Mouse (Mus musculus) gastrocnemius, postnatal 14 days (tissue): Measurements from ENCODE around the gene 1700029J07Rik. TPM values are rescaled to one million over a fixed set of nuclear protein-coding genes. Genes with fewer than 3 reads are reported as not detected.

ENCODE experiments used
- DNase-seq: peaks from one replicate; pipeline ENCODE4 v3.0.0; 2021; ENCODE audit warnings: mixed read lengths
- intact Hi-C: fragments of 180-260 bp; cut with DNase I; formaldehyde crosslinking; loops from one replicate; pipeline ENCODE4 v1.15.1; 2025; ENCODE audit warnings: low total_unique reads
- total RNA-seq, 2 experiments: library from RNA; stranded (reverse); gene quantifications; 2 replicates each; pipeline ENCODE4 v1.2.3; 2021

The 1700029J07Rik gene
- total RNA-seq, 2 experiments from 2014 or later: 0.53 to 0.80 TPM

DNA sequence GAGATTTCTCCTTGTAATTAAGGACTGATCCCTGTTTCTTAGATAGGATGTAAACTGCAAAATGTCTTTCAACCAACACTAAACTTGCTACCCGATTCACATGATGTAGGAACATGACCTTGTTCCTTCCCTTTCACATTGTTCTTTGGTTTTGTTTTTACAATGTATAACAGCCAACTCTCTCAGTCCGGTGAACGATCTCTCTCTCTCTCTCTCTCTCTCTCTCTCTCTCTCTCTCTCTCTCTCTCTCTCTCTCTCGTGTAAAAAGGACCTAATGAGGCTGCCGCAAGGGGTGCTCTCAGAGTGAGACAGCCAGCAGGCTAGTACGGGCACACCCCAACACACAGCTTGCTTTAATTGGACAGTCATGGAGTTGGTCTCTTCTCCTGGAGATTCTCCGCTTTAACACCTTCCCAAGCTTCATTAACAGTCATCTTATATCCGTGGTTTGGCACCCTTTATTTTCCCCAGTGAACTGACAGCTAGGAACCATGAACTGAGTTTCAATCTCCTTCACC is 1.0 kb downstream of the 1700029J07Rik start:
- intact Hi-C loops: no loop called here
- no peak for DNase-seq

DNA sequence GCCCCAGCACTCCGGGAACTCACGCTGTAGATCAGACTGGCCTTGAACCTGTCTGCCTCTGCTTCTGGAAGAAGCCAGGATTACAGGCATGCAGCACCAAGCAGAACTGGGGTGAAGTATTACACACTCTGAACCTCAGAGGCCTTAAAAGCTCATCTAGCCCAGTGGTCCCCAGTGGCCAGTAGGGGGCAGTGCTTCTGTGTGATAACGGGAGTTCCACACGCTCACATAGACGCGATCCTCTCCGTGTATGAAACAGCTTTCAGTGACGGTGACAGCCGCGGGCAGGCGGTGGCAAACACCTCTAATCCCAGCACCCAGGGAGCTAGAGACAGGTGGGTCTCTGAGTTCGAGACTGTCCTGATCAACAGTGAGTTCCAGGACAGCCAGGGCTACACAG is 4.2 kb downstream of the 1700029J07Rik start:
- intact Hi-C loops: no loop called here
- DNase-seq: no peak

DNA sequence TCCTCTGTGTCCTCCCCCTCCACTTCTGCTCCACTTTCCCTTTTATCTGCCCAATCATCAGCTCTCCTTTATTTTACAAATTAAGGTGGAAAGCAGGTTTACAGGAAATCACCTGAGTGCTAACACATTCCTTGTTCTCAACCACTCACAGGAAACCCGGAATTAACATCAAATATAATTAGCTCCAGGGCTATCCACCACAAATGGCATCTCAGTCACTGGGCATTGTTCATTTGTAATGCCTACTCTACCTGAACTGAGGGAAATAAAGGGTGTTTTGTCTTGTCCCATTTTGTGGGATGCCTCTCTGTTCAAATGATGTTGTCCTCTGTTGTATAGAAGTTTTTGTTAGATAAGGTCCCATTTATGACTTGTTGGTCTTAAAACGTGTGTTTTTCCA is 24.4 kb downstream of the 1700029J07Rik start:
- intact Hi-C loops: no loop called here
- DNase-seq: no peak

DNA sequence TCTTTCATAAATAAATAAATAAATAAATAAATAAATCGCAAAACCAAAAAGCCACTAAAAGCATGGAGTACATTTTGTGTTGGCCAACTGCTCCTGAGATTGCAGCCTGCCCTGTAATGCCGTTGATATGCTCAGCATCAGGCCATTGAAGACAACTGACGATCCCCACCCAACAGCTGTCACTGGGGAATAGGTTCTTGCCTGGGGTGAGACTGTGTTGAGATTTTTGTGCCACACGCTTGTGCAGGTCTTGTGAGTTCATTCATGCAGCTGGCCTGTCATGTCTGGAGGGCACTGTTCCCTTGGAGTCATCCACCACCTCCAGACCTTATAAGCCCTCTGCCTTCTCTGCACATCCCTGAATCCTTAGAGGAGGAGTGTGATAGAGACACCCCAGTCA is 28.8 kb downstream of the 1700029J07Rik start:
- intact Hi-C loops: no loop called here

DNA sequence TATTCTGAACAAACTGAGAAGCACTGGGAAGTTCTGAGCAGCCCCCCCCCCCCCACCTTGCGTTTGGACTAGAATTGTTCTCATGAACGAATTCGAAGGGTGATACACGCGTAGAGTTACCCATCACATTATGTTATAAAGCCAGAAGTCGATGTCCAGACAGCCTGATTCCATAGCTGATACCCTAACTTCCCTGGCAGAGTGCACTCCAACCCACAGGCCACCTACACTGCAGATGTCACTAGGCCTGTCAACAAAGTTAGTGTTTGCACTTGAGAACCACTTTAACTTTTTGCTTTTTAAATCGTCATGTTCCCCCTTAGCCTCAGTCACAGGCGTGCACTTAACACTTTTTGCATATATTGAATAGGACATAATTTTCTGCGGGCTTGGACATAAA is 38.1 kb downstream of the 1700029J07Rik start:
- DNase-seq: no peak
- intact Hi-C loops: loop anchor here (5.0 kb wide), 3 partner anchors 120 to 500 kb away; no protein-coding TSS in a partner anchor

More for the DNA sequence above, 28.8 kb downstream of the 1700029J07Rik start:
- DNase-seq: no peak

DNA sequence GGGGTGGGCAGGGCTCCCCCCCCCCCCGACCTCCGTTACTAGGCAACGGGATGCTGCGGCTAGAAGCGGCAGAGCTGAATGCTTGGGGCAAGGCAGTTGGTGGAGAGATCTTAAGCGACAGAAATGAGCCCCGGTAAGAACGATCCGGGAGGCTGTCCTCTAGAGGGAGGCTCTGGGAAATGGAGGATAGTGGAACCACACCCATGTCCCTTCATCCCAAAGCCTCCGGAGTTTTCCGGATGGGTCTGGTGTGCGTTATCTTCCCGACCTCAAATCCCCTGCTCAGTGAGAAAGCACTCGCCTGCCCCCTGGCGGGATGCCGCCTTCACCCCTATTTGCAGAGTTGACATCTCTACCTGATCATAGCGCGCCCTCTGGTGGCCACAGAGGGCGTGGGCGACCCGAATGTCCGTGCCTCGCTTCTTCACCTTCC is 40.5 kb downstream of the 1700029J07Rik start, which contains the start of gene Ccdc110:
TSS of gene Ccdc110 (plus strand) at position 38 of the 433 bp plus-strand sequence.
- DNase-seq: peak; percentile 96
- intact Hi-C loops: loop anchor here (5.0 kb wide), 4 partner anchors 117 to 497 kb away; no protein-coding TSS in a partner anchor

DNA sequence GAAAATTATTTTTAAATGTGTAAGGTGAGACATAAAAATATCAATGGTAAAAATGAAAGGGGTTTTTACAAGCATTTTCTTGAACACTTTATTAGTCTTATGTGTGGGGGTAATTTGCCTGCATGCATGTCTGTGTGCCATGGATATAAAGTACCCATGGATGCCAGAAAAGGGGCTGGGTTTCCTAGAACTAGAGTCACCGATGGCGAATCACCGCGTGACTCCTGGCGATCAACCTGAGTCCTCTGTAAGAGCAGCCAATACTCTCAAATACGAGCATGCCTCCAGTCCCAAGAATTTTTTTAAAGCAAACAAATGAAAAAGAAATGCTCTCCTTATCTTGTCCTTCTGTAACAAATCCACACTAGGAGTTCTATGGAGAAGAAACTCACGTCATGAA is 52.9 kb downstream of the 1700029J07Rik start:
- intact Hi-C loops: no loop called here

DNA sequence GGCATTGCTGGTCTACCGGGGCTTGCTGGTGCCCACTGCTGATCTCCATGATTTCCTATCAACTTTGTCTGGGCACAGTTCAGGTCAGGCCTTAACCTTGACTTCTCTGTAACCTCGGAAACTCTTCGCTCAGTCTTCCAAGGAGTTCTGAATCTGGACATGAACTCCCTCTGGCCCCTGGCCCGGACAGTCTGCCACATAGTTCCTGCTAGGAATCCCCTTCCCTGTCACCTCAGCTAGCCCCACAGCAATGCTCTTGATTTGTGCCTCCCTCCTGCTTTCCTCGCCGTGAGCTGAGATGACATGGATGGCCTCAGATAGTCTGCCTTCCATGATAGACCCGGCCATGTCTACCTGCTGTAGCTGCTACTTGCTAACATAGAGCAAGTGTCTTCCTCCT is 54.7 kb downstream of the 1700029J07Rik start:
- intact Hi-C loops: no loop called here
- peak; percentile 26 for DNase-seq

More for the DNA sequence above, 52.9 kb downstream of the 1700029J07Rik start:
- no peak for DNase-seq

DNA sequence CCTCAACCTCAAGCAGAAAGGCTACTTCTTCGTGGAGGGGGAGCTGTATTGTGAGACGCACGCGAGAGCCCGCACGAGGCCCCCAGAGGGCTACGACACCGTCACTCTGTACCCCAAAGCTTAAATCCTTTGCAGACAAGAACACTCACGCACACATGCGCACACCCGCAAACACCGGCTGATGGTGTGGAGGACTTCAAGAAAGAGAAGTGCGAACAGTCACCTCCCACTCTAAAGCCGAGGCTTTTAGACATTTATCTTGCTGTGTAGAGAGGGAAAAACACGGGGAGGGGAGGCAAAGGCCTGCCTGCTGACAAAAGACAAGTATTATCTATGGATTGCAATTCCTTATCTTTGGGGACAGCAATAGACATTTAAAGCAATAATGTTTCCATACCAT is 56.2 kb downstream of the 1700029J07Rik start:
- DNase-seq: no peak
- intact Hi-C loops: no loop called here

DNA sequence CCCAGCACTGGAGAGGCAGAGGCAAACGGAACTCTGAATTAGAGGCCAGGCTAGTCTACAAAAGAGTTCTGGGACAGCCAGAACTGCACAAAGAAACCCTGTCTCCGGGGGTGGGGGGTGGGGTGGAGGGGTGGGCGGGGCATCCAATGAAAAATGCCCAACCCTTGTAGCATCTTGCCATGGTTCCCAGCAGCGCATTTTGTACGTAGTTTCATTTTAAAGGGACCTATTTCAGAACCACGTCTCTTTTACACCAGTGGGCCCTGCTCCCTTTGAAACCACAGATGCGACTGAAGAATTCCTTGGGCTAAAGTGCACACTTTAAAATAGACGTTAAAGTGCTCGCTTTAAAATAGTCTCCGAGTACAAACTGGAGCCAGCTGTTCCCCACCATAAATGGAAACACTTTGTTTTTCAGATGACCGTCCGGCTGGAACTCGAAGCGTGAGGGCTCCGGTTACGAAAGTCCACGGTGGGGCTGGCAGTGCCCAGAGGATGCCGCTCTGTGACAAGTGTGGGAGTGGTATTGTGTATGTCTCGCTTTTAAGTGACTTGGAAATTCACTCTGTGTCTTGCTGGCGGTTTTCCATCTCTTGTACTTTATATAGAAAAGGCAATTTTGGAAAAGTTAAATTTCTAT is 57.9 kb downstream of the 1700029J07Rik start:
- DNase-seq: peak; percentile 27
- intact Hi-C loops: no loop called here

DNA sequence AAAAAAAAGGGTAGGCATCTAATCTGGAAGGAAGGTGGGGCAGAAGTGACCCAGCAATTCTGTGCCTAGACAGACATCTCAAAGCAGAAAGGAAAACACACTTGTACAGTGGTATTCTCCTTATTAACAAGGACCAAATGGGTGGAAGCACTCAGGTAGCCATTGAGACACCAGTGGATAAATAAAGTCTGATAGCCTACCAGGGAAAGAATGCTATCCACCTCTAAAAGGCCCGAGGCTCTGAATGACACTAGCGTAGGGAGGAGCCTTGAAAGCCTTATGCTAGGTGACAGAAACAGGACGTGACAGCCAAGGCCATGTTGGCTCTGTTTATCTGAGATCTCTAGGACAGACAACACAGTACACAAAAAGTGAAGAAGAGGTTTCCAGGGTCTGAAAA is 58.6 kb downstream of the 1700029J07Rik start:
- no peak for DNase-seq
- intact Hi-C loops: no loop called here

DNA sequence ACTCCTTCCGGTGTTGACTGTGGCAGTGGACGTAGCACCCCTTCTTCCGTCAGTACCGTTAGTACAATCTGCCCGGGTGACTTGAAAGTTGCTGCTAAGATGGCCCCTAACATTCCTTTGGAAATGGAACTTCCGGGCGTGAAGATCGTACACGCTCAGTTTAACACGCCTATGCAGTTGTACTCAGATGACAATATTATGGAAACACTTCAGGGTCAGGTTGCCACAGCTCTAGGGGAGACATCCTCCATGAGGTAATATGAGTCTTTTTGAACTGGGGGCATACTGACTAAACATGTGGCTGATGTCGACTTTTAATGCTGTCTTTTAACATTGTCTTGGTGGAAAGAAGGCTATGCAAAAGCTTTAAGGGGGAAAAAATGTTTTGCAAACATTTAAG is 61.3 kb downstream of the 1700029J07Rik start:
- DNase-seq: no peak
- intact Hi-C loops: no loop called here

DNA sequence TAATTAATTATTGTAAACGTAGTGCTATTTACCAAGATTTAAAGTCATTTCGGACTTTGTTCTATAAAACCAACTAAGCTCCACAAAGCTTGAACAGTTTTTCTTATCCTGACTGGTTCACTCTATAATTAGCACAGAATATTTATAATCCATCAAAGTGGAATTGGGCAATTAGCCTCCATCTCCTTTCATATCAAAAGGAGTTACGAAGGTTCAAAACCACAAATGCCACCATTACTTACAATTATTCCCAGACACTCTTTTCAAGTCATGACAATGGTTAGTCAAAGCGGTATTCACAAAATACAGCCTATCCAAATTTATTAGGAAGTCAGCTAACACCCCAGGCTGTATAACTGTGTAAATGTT is 68.8 kb downstream of the 1700029J07Rik start:
- intact Hi-C loops: no loop called here
- DNase-seq: no peak

DNA sequence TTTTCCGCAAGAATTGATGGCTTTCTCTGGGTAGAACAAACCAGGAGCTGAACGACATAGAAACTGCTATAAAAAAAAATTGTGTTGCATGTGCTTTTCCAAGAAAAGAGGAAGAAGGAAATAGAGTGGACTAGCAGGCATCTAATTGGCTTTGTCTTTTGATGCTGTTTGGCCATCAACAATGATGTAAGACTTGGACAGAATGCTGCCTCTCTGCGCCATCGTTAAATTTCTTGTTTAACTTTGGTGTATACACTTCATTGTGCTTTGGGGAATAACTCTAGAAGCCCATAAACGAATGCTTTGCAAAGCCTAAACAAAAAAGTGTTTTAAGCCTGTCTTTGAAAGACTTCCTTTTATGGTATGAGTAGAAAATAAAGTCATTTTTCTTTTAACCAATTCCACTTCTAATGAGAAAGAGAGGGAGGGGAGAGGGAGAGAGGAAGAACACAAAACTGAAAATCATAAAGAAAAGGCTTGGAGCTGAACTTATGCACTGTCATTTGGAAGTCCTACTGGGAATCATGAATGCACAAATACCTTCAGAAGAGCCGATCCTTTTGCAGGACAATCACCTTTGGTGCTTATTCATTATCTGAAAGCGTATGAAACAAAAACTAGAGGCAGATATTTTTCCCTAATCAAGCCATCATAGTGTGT is 69.3 kb downstream of the 1700029J07Rik start:
- intact Hi-C loops: no loop called here
- no peak for DNase-seq

DNA sequence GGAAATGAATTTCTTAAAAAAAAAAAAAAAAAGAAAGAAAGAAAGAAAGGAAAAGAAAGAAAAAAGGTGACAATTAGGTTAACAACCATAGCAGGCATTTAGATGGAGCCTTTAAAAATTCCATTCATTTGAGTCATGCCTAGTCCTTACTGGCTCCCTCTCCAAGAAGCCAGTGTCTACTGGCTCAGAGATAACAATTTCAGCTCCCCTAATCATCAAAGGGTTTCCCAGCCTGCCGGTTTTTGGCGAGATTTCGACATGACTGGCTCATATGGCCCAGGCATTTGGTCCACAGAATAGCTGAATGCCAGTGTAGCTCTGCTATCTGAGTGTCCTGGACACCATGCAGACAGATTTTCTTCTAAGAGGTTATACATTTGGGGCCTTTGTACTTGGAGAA is 71.4 kb downstream of the 1700029J07Rik start:
- intact Hi-C loops: no loop called here

More for the DNA sequence above, 71.4 kb downstream of the 1700029J07Rik start:
- no peak for DNase-seq

Other genes with a start within 250 kb of the 1700029J07Rik start
- gene Pdlim3, start 89.8 kb downstream of the 1700029J07Rik start, total RNA-seq: 100 to 1,000 TPM; 440 to 576 TPM
- not detected for gene Ccdc110, start 40.6 kb downstream of the 1700029J07Rik start, total RNA-seq
- gene Ufsp2, start 276 bp upstream of the 1700029J07Rik start, total RNA-seq: 10 to 100 TPM; 36.1 to 36.7 TPM
- gene Lrp2bp, start 24.1 kb upstream of the 1700029J07Rik start, total RNA-seq: 1 to 10 TPM; 3.0 TPM
- gene Ankrd37, start 30.5 kb upstream of the 1700029J07Rik start, total RNA-seq: 1 to 10 TPM; 1.2 to 2.6 TPM
- 10 to 100 TPM; 11.2 to 12.0 TPM for gene Cfap97, start 176.5 kb upstream of the 1700029J07Rik start, total RNA-seq
- gene Snx25, start 176.9 kb upstream of the 1700029J07Rik start, total RNA-seq: 1 to 10 TPM; 6.0 to 6.1 TPM
- 1,000 to 10,000 TPM; 2,687 to 3,049 TPM for gene Slc25a4, start 236.0 kb upstream of the 1700029J07Rik start, total RNA-seq